Mouse (Mus musculus): ENCODE data around the gene Frmd4a. TPM values are rescaled to one million over a fixed set of nuclear protein-coding genes. Genes with fewer than 3 reads are reported as not detected.
"Not testable (repeated sequence)": the region's sequence is repeated elsewhere in the genome, so short reads cannot be mapped to it uniquely, and the experiment has no call there.

Gene Frmd4a
- polyA plus RNA-seq, 1 experiment, result 13.5 TPM

DNA sequence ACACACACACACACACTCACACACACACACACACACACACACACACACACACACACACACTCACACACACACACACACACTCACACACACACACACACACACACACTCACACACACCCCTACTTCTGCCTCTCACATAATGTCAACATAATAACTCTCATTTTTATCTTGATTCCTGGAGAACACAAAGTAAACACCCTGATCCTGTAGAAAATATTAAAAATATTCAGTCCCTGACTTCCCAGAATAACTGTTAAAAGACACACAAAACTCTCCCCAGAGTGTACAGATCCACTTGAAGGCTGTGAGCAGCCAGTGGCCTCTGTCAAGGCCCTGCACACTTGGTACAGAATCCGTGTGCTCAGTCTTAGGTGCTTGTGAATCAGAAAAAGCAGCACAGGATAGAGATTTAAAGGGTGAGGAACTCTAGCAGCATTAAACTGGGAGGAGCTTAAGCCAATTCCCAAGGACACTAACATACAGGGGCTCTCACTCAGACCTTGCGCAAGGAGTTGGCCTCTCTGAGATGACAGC, 597.6 kb downstream of the Frmd4a start:
- TF ChIP-seq CTCF (IDR thresholded peaks at IDR 0.05; ENCODE audit: extremely low read depth, insufficient read depth, insufficient read length, insufficient replicate concordance) (no peak), POLR2A (IDR thresholded peaks at IDR 0.05; ENCODE audit: low read depth, low read length) (no peak)
- Histone ChIP-seq H3K27me3 (ENCODE audit: control insufficient read depth, insufficient read depth, low read length) (no peaks in the 10 kb centered on the region), H3K36me3 (ENCODE audit: control insufficient read depth, insufficient read depth, low read length) (peaks cover 2% of the 10 kb centered on the region; the same call in 1 of the 2 replicates), H3K4me3 (ENCODE audit: extremely low read depth, insufficient read depth, insufficient read length) (no peak overlapping the region), H3K4me1 (ENCODE audit: control insufficient read depth, insufficient read depth, insufficient read length) (no peaks in the 10 kb centered on the region), H3K27ac (ENCODE audit: insufficient read depth, low read length) (no peak overlapping the region)
- 90% methylated on average over 2 of the region's 2 CpGs for WGBS
- no peak for DNase-seq (ENCODE audit: low read depth in 1 of 2, low spot score in 2 of 2)

GRCm38 (mm10) chr2:4616995-4617394, 599.5 kb downstream of the Frmd4a start:
- H3K4me3 ChIP-seq (ENCODE audit: extremely low read depth, insufficient read depth, insufficient read length), result no peak overlapping the region
- 93% methylated on average over 4 of the region's 4 CpGs for WGBS
- H3K4me1 ChIP-seq (ENCODE audit: control insufficient read depth, insufficient read depth, insufficient read length), result no peaks in the 10 kb centered on the region
- no peak for DNase-seq (ENCODE audit: low read depth in 1 of 2, low spot score in 2 of 2)
- no peak overlapping the region for H3K27ac ChIP-seq (ENCODE audit: insufficient read depth, low read length)
- no peaks in the 10 kb centered on the region for H3K36me3 ChIP-seq (ENCODE audit: control insufficient read depth, insufficient read depth, low read length)
- no peak for TF ChIP-seq POLR2A (IDR thresholded peaks at IDR 0.05; ENCODE audit: low read depth, low read length)
- no peak for TF ChIP-seq CTCF (IDR thresholded peaks at IDR 0.05; ENCODE audit: extremely low read depth, insufficient read depth, insufficient read length, insufficient replicate concordance)
- no peaks in the 10 kb centered on the region for H3K27me3 ChIP-seq (ENCODE audit: control insufficient read depth, insufficient read depth, low read length)

DNA sequence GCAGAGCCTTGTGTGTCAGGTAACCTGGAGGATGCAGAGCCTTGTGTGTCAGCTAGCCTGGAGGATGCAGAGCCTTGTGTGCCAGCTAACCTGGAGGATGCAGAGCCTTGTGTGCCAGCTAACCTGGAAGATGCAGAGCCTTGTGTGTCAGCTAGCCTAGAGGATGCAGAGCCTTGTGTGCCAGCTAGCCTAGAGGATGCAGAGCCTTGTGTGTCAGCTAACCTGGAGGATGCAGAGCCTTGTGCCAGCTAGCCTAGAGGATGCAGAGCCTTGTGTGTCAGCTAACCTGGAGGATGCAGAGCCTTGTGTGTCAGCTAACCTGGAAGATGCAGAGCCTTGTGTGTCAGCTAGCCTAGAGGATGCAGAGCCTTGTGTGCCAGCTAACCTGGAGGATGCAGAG, 601.6 kb downstream of the Frmd4a start:
- not testable (repeated sequence) for H3K36me3 ChIP-seq (ENCODE audit: control insufficient read depth, insufficient read depth, low read length); H3K27me3 ChIP-seq (ENCODE audit: control insufficient read depth, insufficient read depth, low read length); H3K4me3 ChIP-seq (ENCODE audit: extremely low read depth, insufficient read depth, insufficient read length); H3K4me1 ChIP-seq (ENCODE audit: control insufficient read depth, insufficient read depth, insufficient read length); H3K27ac ChIP-seq (ENCODE audit: insufficient read depth, low read length); DNase-seq (ENCODE audit: low read depth in 1 of 2, low spot score in 2 of 2)

GRCm38 (mm10) chr2:4619893-4620593, 602.5 kb downstream of the Frmd4a start:
- no peaks in the 10 kb centered on the region for H3K27me3 ChIP-seq (ENCODE audit: control insufficient read depth, insufficient read depth, low read length)
- no peak for DNase-seq (ENCODE audit: low read depth in 1 of 2, low spot score in 2 of 2)
- H3K36me3 ChIP-seq (ENCODE audit: control insufficient read depth, insufficient read depth, low read length), result peaks cover 12% of the 10 kb centered on the region
- 72% methylated on average over 6 of the region's 6 CpGs for WGBS
- no peak overlapping the region for H3K4me3 ChIP-seq (ENCODE audit: extremely low read depth, insufficient read depth, insufficient read length)
- no peaks in the 10 kb centered on the region for H3K4me1 ChIP-seq (ENCODE audit: control insufficient read depth, insufficient read depth, insufficient read length)
- no peak overlapping the region for H3K27ac ChIP-seq (ENCODE audit: insufficient read depth, low read length)
- TF ChIP-seq CTCF (IDR thresholded peaks at IDR 0.05; ENCODE audit: extremely low read depth, insufficient read depth, insufficient read length, insufficient replicate concordance), result no peak
- no peak for TF ChIP-seq POLR2A (IDR thresholded peaks at IDR 0.05; ENCODE audit: low read depth, low read length)

GRCm38 (mm10) chr2:4620640-4621401, 603.3 kb downstream of the Frmd4a start:
- no peak for DNase-seq (ENCODE audit: low read depth in 1 of 2, low spot score in 2 of 2)
- no peaks in the 10 kb centered on the region for H3K27me3 ChIP-seq (ENCODE audit: control insufficient read depth, insufficient read depth, low read length)
- no peak overlapping the region for H3K27ac ChIP-seq (ENCODE audit: insufficient read depth, low read length)
- H3K36me3 ChIP-seq (ENCODE audit: control insufficient read depth, insufficient read depth, low read length), result peaks cover 12% of the 10 kb centered on the region
- no peak overlapping the region for H3K4me3 ChIP-seq (ENCODE audit: extremely low read depth, insufficient read depth, insufficient read length)
- TF ChIP-seq POLR2A (IDR thresholded peaks at IDR 0.05; ENCODE audit: low read depth, low read length) (no peak), CTCF (IDR thresholded peaks at IDR 0.05; ENCODE audit: extremely low read depth, insufficient read depth, insufficient read length, insufficient replicate concordance) (no peak)
- 90% methylated on average over 12 of the region's 12 CpGs for WGBS
- no peaks in the 10 kb centered on the region for H3K4me1 ChIP-seq (ENCODE audit: control insufficient read depth, insufficient read depth, insufficient read length)

DNA sequence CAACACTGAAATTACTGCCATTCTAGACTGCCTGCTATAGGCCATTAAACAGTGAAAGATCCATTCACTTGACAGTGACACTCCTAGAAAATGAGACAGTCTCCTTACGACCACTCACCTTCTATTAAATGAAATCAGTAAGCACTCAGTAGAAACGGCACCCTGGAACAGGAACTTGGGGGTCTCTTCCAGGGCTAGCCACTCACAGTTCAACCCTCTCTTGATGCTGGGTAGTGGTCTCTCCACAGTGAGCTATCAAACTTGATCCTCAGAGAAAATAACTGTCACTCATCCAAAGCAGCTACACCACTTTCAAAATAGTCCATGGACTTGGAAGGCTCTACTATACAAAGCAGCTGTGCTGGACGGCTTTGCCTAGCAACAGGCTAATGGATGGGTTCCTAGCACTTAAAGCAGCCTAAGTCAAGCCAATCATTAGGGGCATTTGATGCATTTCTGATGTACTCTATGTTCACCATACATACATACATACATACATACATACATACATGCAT, 604.0 kb downstream of the Frmd4a start:
- Histone ChIP-seq H3K4me3 (ENCODE audit: extremely low read depth, insufficient read depth, insufficient read length) (no peak overlapping the region), H3K36me3 (ENCODE audit: control insufficient read depth, insufficient read depth, low read length) (peaks cover 16% of the 10 kb centered on the region), H3K27ac (ENCODE audit: insufficient read depth, low read length) (no peak overlapping the region), H3K27me3 (ENCODE audit: control insufficient read depth, insufficient read depth, low read length) (no peaks in the 10 kb centered on the region), H3K4me1 (ENCODE audit: control insufficient read depth, insufficient read depth, insufficient read length) (no peaks in the 10 kb centered on the region)
- 89% methylated on average over 3 of the region's 3 CpGs for WGBS
- TF ChIP-seq CTCF (IDR thresholded peaks at IDR 0.05; ENCODE audit: extremely low read depth, insufficient read depth, insufficient read length, insufficient replicate concordance), result no peak
- no peak for TF ChIP-seq POLR2A (IDR thresholded peaks at IDR 0.05; ENCODE audit: low read depth, low read length)
- no peak for DNase-seq (ENCODE audit: low read depth in 1 of 2, low spot score in 2 of 2)

- WGBS, result 89% methylated on average over 3 of the region's 3 CpGs
- H3K27me3 ChIP-seq (ENCODE audit: control insufficient read depth, insufficient read depth, low read length), result no peaks in the 10 kb centered on the region
- no peak for DNase-seq (ENCODE audit: low read depth in 1 of 2, low spot score in 2 of 2)
- peaks cover 19% of the 10 kb centered on the region for H3K36me3 ChIP-seq (ENCODE audit: control insufficient read depth, insufficient read depth, low read length)
- TF ChIP-seq CTCF (IDR thresholded peaks at IDR 0.05; ENCODE audit: extremely low read depth, insufficient read depth, insufficient read length, insufficient replicate concordance) (no peak), POLR2A (IDR thresholded peaks at IDR 0.05; ENCODE audit: low read depth, low read length) (no peak)
- H3K4me3 ChIP-seq (ENCODE audit: extremely low read depth, insufficient read depth, insufficient read length), result no peak overlapping the region
- no peaks in the 10 kb centered on the region for H3K4me1 ChIP-seq (ENCODE audit: control insufficient read depth, insufficient read depth, insufficient read length)
- no peak overlapping the region for H3K27ac ChIP-seq (ENCODE audit: insufficient read depth, low read length)
Measured at GRCm38 (mm10) chr2:4626911-4627310, 609.4 kb downstream of the Frmd4a start.

All from spleen, adult 2 months (tissue).